Mouse (Mus musculus) frontal cortex, adult 2 months (tissue): ENCODE measurements around the gene 1700019A02Rik. TPM values are rescaled to one million over a fixed set of nuclear protein-coding genes. Genes with fewer than 3 reads are reported as not detected.

ENCODE experiments used
- DNase-seq, 2 experiments: peaks; one replicate each; pipeline ENCODE4 v3.0.0; 2022; ENCODE audit warnings: low spot score in 1 of 2; ENCODE audit errors: extremely low spot score in 1 of 2
- polyA plus RNA-seq: library from polyadenylated mRNA; depleted of rRNA; stranded (reverse); fragments of >200 nt; gene quantifications from 2 replicates; pipeline ENCODE4 v1.2.3, GENCODE M21; 2012; rRNA removed

1700019A02Rik gene
- polyA plus RNA-seq = not detected in 2 replicates

DNA sequence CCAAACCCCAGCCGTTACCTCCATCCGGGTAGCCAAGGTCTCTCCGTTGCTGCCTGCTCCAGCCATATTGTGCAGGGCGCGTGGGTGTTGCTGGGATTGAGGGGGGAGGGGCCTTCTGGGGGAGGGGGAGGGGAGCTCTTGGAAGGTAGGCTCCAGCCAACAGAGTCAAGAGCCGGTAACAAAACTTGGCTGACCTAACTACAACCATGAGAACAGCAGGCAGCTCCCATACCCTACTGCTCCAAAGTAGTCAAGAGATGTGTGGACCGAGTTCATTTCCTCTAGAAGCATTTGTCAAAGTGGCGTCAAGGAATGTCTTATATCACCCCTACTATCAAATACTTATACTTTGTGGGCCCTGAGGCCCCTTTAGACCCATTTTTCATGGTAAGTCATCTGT, at the start of gene 1700019A02Rik:
Gene 1700019A02Rik, minus strand, starts transcription at position 101 of the 400 bp plus-strand sequence.
- no peak for DNase-seq

DNA sequence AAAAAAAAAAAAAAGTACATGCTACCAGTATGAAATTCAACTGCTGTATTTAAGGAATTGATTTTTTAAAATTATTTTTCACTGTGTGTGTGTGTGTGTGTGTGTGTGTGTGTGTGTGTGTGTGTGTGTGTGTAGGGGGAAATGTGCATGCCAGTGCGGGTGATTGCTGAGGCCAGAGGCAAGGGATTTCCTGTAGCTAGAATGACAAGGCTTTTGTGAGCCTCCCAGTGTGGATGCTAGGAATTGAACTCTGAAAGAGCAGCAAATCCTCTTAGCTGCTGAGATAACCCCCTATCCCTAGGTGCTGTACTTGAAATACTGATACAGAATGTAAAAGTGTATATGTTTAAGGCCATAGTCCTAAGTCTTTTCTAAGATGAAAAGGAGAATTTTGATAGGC, 38.6 kb upstream of the 1700019A02Rik start:
- no peak for DNase-seq

DNA sequence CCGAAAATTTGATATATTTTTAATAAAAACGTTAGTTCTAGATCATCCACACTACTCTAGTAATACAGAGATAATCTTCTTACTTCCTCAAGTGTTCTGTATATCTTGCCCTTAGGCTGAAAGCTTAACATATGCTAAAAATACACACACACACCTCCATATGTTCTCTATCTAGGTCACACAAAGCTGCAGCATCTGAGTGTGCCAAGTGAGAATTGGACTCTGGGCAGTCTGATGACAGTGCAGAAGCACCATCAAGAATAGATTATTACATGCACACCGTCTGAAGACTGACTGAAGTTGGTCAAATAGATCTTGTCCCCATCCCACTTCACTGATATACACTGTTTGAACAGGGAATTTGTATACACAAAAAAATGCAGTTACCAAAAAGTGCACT, 38.2 kb upstream of the 1700019A02Rik start:
- DNase-seq = peak in 1 of 2 experiments; percentile 11

DNA sequence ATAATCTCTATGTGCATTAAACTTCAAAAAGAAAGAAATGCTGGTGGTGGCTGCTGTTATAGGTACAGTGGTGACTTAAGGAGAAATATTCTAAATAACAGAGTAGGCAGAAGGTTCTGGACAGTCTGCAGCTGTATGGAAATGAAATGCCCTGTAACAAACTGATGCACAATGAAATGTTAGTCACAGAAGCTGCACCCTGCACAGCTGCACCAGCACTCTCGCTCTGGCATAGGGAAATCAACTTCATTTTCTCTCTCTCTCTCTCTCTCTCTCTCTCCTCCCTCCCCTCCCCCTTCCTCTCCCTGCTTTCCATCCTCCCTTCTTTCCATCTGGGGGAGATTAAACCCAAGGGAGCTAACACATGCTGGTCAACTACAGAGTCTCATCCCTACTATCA, 37.3 kb upstream of the 1700019A02Rik start:
- no peak for DNase-seq

DNA sequence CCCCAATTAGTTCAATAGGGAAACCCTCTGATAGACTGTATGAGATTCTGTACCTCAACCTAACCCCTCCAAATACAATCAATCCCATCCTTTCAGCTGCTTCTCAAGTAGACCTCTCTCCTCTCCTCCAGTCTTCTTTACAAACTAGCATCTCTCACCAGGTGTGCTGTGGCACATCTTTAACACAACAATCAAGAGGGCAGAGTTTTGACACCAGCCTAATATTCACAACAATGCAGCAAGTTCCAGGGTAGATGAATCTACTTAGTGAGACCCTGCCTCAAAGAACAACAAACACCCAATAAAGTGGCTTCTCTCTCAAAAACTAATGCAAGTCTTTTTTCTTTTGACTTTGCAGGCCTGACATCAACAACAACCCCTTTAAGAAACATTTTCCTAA, 22.7 kb upstream of the 1700019A02Rik start:
- no peak for DNase-seq

DNA sequence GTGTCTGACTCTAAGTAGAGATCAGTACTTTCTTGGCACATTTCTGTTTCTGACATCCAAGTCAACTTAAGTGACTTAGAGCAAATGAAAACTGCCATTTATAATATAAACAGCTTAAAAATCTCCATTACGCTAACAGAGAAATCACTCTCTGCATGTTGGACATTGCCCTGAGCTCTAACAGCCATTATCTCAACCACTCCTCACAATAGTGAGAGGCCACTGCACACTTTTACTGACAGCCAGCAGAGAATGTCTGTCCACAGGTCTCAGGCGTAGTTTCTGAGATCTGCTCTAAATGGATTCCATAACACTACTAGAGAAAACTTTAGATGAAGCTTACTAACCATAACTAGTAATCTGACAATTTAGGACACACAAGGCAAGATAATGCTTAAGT, 16.5 kb upstream of the 1700019A02Rik start:
- DNase-seq = no peak

DNA sequence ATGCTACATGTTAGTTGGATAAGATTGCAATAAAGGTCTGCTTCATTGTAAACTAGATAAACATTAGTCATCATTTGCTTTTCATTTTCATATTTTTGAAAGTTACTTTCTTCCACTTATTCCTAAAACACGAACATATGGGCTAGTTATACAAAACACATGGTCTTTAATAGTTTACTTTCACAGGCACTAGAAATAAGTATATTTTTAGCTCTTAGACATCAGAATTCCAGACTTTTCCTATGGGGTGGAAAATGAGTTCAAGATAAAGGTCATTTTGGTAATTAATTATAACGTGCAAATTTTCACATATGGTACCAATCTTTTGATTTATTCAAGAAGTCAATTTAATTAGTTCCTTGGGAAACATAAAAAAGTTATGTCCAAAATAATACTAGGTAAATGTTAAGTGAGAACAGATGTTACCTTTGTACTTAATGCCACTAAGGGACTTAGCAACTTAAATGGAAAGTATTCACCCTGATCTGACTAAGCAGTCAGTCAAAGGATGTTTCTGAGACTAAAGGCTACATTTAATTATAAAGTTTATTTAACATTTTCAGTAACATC, 14.3 kb upstream of the 1700019A02Rik start:
- DNase-seq = no peak

DNA sequence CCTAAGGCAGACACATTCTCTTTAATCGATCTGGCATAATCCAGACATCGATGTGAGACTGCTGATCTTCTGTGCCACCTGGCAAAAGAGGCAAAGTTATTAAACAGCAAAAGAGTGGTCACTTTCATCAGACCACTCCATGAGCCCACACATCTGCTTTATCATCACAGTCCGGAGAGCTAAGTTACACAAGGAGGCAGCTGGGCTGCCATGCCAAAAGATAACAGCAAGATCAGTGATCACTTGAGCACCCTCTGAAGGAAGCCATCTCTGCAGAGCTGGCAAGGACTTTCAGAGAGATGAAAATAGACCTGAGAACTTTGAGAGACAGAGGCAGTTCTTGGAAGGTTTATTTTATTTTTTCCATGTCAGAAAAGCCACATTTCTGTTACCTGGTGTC, 7.1 kb upstream of the 1700019A02Rik start:
- DNase-seq = no peak

DNA sequence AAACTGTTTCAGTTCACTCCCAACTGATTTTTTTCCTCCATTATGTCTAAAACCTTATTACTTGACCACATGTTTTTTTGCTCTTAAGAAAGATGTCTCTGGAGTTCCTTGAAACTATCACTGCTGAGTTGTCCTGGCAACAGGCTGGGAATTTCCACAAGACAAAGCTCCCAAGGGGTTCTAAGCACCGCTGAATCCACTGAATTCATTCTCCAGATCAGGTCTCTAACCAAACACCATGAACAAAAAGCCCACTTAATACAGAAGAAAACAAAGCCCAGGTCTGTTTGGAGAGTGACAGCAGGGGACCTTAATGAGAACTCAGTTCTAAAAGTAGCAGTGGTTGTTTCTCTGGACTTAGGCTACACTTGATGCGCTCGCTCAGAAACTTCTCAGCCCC, 3.8 kb upstream of the 1700019A02Rik start:
- no peak for DNase-seq

DNA sequence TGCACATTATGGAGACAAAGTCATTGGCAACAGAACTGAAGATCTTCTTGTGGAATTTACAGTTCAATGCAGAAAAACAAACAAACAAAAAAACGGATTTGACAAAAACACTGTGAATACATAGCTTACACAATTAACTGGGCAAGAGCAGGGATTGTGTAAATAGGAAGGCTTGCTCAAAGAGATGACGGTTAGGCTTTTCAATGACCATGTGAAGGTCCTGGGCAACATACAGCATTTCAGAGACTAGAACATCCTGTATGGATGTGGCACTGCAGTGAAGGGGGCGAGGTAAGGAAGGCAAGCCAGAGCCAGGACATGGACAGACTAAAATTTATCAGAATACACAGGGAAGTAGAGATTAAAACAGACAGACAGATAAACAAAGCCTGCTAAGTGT, 2.2 kb upstream of the 1700019A02Rik start:
- no peak for DNase-seq

DNA sequence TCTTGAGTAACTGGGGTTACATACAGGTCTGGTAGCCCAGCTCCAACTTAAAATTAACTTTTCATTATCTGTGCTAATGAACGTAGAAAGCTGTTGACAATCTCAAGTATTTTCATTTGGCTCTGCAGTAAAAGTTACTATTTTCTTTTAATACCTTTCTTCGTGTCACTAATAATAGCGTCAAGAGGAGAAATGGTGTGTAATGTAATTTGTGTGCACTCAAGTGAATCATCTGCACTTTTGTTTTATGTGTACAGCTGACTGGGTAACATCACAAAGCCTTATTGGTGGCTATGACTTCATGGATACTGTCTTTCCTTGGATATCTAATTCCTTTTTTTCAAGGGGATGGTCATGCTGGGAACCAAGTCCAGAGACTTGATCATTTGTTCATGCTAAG, 1.1 kb downstream of the 1700019A02Rik start:
- no peak for DNase-seq

DNA sequence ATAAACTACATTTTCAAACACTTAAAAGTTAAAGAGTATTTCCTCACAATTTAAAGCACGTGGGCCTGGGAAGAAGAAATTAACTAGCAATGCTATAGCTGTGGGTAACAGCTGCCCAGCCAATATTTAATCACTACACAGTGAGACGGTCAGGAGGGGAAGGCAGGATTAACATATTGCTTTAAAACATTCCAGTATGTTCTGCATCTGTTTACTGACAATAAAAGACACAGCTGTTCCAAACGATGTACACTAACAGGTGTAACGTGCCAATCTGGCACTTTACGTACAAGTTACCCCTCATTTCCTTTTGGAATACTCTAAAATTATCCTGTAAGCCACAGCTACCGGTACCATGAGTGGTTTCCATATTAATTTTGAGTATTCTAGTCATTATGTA, 29.7 kb downstream of the 1700019A02Rik start:
- DNase-seq = no peak

DNA sequence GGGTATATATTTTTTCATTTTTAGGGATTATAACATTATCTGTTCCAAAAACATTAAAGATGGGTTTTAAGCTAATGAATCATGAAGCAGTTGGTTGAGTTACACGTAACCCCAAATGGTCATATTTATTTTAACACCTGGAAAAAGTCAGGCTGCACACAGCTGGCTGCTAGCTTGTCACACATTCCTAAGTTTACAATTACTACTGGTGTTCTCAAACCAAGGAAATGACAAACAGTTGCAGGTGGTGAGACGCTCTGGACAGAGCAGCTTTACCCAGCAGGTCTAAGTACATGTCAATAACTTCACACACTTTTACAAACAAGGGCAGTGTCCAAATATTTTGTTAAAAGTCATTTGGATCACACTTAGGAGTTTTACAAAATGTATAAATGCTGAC, 64.4 kb downstream of the 1700019A02Rik start:
- DNase-seq = no peak

DNA sequence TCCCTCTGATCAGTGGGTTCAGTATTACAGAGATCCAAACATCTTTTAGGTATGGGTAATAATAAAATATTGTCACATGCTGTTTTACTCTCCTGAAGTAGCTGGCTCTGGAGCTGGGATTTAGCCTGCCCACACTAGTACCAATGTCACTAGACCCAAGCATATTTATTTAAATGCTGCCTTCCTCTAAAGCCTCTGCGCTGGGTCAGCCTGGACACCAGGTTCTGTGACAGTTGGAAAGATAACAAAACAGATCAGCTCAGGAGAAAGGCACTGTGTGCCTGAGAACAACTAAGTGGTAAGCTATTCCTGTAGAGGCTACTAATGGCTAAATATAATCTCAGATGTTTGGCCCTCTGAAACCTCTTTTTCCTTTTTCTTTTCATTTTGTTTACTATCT, 76.9 kb downstream of the 1700019A02Rik start:
- no peak for DNase-seq

Other genes with a start within 250 kb of the 1700019A02Rik start
- 10.4 and 15.2 TPM in 2 replicates for gene 1700019D03Rik, start 167.5 kb downstream of the 1700019A02Rik start, polyA plus RNA-seq
- gene Mstn, start 126.0 kb downstream of the 1700019A02Rik start, polyA plus RNA-seq = 0.11 and 0.34 TPM in 2 replicates
- gene Pms1, start 109.4 kb upstream of the 1700019A02Rik start, polyA plus RNA-seq = 4.4 and 4.5 TPM in 2 replicates
- 11.0 and 13.4 TPM in 2 replicates for gene Ormdl1, start 109.5 kb upstream of the 1700019A02Rik start, polyA plus RNA-seq
- not detected in 2 replicates for gene Gm28778, start 109.5 kb upstream of the 1700019A02Rik start, polyA plus RNA-seq
- gene Osgepl1, start 126.0 kb upstream of the 1700019A02Rik start, polyA plus RNA-seq = 21.0 and 23.9 TPM in 2 replicates
- not detected in 2 replicates for gene Asdurf, start 165.0 kb upstream of the 1700019A02Rik start, polyA plus RNA-seq
- 0.32 and 0.40 TPM in 2 replicates for gene Gm28551, start 165.0 kb upstream of the 1700019A02Rik start, polyA plus RNA-seq
- gene Asnsd1, start 165.1 kb upstream of the 1700019A02Rik start, polyA plus RNA-seq = 16.7 and 17.5 TPM in 2 replicates